Mouse (Mus musculus) liver, embryonic 14.5 days (tissue): ENCODE results near the gene Rsph1. TPM values are rescaled to one million over a fixed set of nuclear protein-coding genes. Genes with fewer than 3 reads are reported as not detected.

Source experiments
- ATAC-seq: fragments of 200-750 bp; cut with Nextera tagmentation; 2 replicates; pipeline ENCODE4 v1.8.0; 2017; ENCODE audit warnings: moderate number of reproducible peaks, mild to moderate bottlenecking, moderate library complexity; ENCODE audit not compliant: insufficient read depth
- DNase-seq, 3 experiments: peaks; one replicate each; pipeline ENCODE4 v3.0.0-alpha.2; 2012 to 2013; ENCODE audit warnings: low read depth in 3 of 3, low spot score in 3 of 3
- H3K27ac ChIP-seq: fragments of 300-500 bp; sonication (generic); 2 replicates; pipeline ENCODE4 v1.5.1; 2014; ENCODE audit warnings: moderate library complexity, mild to moderate bottlenecking, control low read depth, inconsistent platforms
- H3K27me3 ChIP-seq: fragments of 300-500 bp; sonication (generic); 2 replicates; pipeline ENCODE4 v1.6.1; 2014; ENCODE audit warnings: mild to moderate bottlenecking, low read length, moderate library complexity; ENCODE audit not compliant: control insufficient read depth, insufficient read depth
- H3K36me3 ChIP-seq: fragments of 300-500 bp; sonication (generic); replicated peaks from 2 replicates; pipeline ENCODE4 v1.6.1; 2014; ENCODE audit warnings: low read depth; ENCODE audit not compliant: control insufficient read depth, insufficient read depth
- H3K4me1 ChIP-seq, 2 experiments: fragments of 200-500 bp in 1 of 2; fragments of 300-500 bp in 1 of 2; sonication (generic) in 1 of 2; replicated peaks; 2 replicates each; pipeline ENCODE4 v1.6.1; 2012 to 2014; ENCODE audit warnings: antibody characterized with exemption in 1 of 2, inconsistent platforms in 1 of 2, low read length in 1 of 2; ENCODE audit not compliant: control insufficient read depth in 2 of 2, insufficient read depth in 2 of 2
- H3K4me2 ChIP-seq: fragments of 300-500 bp; sonication (generic); 2 replicates; pipeline ENCODE4 v1.6.1; 2014; ENCODE audit warnings: low read depth, mild to moderate bottlenecking, control low read depth, moderate library complexity
- H3K4me3 ChIP-seq, 2 experiments: fragments of 200-500 bp in 1 of 2; fragments of 300-500 bp in 1 of 2; sonication (generic) in 1 of 2; 2 replicates each; pipeline ENCODE4 v1.5.1; 2012 to 2014; ENCODE audit warnings: low read depth in 2 of 2, low read length in 2 of 2, mild to moderate bottlenecking in 2 of 2, control low read depth in 1 of 2, inconsistent platforms in 1 of 2, moderate library complexity in 1 of 2; ENCODE audit not compliant: insufficient read depth in 1 of 2
- H3K9ac ChIP-seq: fragments of 300-500 bp; sonication (generic); replicated peaks from 2 replicates; pipeline ENCODE4 v1.6.1; 2014; ENCODE audit warnings: mild to moderate bottlenecking, control low read depth, moderate library complexity
- H3K9me3 ChIP-seq: fragments of 300-500 bp; sonication (generic); 2 replicates; pipeline ENCODE4 v1.6.1; 2016; ENCODE audit warnings: low read length, mixed read lengths; ENCODE audit not compliant: control insufficient read depth
- CTCF ChIP-seq: IDR thresholded peaks from 2 replicates; pipeline ENCODE4 v1.5.1; 2016; ENCODE audit warnings: antibody characterized with exemption, low read depth, control low read depth
- EP300 ChIP-seq: IDR thresholded peaks from 2 replicates; pipeline ENCODE4 v1.6.1; 2016; ENCODE audit warnings: antibody characterized with exemption, low read depth
- WGBS: fragments of 180-500 bp; shearing (Covaris S2); extraction: QIAGEN DNeasy Blood & Tissue Kit; methylation state at CpG from one replicate; pipeline ENCODE4 v1.1.7; 2014; ENCODE audit not compliant: insufficient replicate concordance; 5-methylcytosine and 5-hydroxymethylcytosine counted together
- polyA plus RNA-seq, 2 experiments: library from polyadenylated mRNA; depleted of rRNA in 1 of 2; stranded (reverse) in 1 of 2; unstranded in 1 of 2; fragments of >200 nt; fragmentation: Nextera tagmentation in 1 of 2; extraction: Ambion mirVana in 1 of 2; gene quantifications; 2 replicates each; pipeline versions ENCODE4 v1.2.1 to v1.2.3; 2012 to 2014

The Rsph1 gene
- polyA plus RNA-seq, 2 experiments = 0.04 to 0.22 TPM

- no peaks in the 10 kb centered on the region for H3K9me3 ChIP-seq
- H3K9ac ChIP-seq = no peak overlapping the region
- ATAC-seq (no peak), DNase-seq (no peak)
- no peaks in the 10 kb centered on the region for H3K27me3 ChIP-seq
- WGBS = 72% methylated on average over 4 of the region's 4 CpGs
- H3K36me3 ChIP-seq = no peaks in the 10 kb centered on the region
- TF ChIP-seq CTCF (no peak), EP300 (no peak)
- peaks cover 10 to 23% of the 10 kb centered on the region in 2 experiments for H3K4me1 ChIP-seq
- H3K4me3 ChIP-seq = no peak overlapping the region
- no peak overlapping the region for H3K27ac ChIP-seq
- H3K4me2 ChIP-seq = no peak overlapping the region
These were observed 26.2 kb upstream of the Rsph1 start for GRCm38 (mm10) chr17:31303401-31303800.

GRCm38 (mm10) chr17:31300736-31301135, 23.6 kb upstream of the Rsph1 start:
- WGBS = 56% methylated on average over 3 of the region's 3 CpGs
- Histone ChIP-seq H3K9ac (no peak overlapping the region), H3K4me2 (no peak overlapping the region), H3K4me3 (no peak overlapping the region), H3K9me3 (no peaks in the 10 kb centered on the region), H3K4me1 (peaks cover 10 to 20% of the 10 kb centered on the region in 2 experiments), H3K36me3 (no peaks in the 10 kb centered on the region), H3K27ac (no peak overlapping the region), H3K27me3 (no peaks in the 10 kb centered on the region)
- DNase-seq (no peak), ATAC-seq (no peak)
- TF ChIP-seq CTCF (no peak), EP300 (no peak)

GRCm38 (mm10) chr17:31299981-31300380, 22.8 kb upstream of the Rsph1 start:
- Histone ChIP-seq H3K4me1 (peaks cover 4 to 14% of the 10 kb centered on the region in 2 experiments), H3K27ac (no peak overlapping the region), H3K9me3 (no peaks in the 10 kb centered on the region), H3K4me2 (no peak overlapping the region), H3K9ac (no peak overlapping the region), H3K27me3 (no peaks in the 10 kb centered on the region), H3K36me3 (no peaks in the 10 kb centered on the region), H3K4me3 (no peak overlapping the region)
- 71% methylated on average over 4 of the region's 4 CpGs for WGBS
- no peak for DNase-seq
- ATAC-seq = no peak
- no peak for TF ChIP-seq EP300
- TF ChIP-seq CTCF = no peak

- Histone ChIP-seq H3K4me1 (peaks cover 0 to 8% of the 10 kb centered on the region in 2 experiments; a peak in 3 of 4 replicates), H3K27ac (no peak overlapping the region), H3K27me3 (no peaks in the 10 kb centered on the region), H3K9ac (no peak overlapping the region), H3K36me3 (no peaks in the 10 kb centered on the region), H3K4me2 (no peak overlapping the region), H3K9me3 (no peaks in the 10 kb centered on the region), H3K4me3 (no peak overlapping the region)
- 62% methylated on average over 6 of the region's 6 CpGs for WGBS
- ATAC-seq = no peak
- no peak for TF ChIP-seq EP300
- TF ChIP-seq CTCF = no peak
- no peak for DNase-seq
These were observed 21.4 kb upstream of the Rsph1 start for GRCm38 (mm10) chr17:31298419-31299209.

- no peak for DNase-seq
- WGBS = 11% methylated on average over 7 of the region's 7 CpGs
These were observed 20.3 kb upstream of the Rsph1 start for GRCm38 (mm10) chr17:31297521-31297939.

More at GRCm38 (mm10) chr17:31297521-31297939, 20.3 kb upstream of the Rsph1 start:
- no peak for ATAC-seq
- peak overlapping the region in 1 of 2 experiments; percentile 66; a peak in 1 of 4 replicates for H3K4me3 ChIP-seq
- peak overlapping the region; percentile 96 for H3K4me2 ChIP-seq
- H3K27ac ChIP-seq = no peak overlapping the region
- no peak for TF ChIP-seq CTCF
- no peak for TF ChIP-seq EP300
- H3K36me3 ChIP-seq = no peaks in the 10 kb centered on the region
- peaks cover 0 to 8% of the 10 kb centered on the region in 2 experiments; a peak in 3 of 4 replicates for H3K4me1 ChIP-seq
- no peaks in the 10 kb centered on the region for H3K27me3 ChIP-seq
- no peak overlapping the region for H3K9ac ChIP-seq
- no peaks in the 10 kb centered on the region for H3K9me3 ChIP-seq
